In the genomic region with DNA sequence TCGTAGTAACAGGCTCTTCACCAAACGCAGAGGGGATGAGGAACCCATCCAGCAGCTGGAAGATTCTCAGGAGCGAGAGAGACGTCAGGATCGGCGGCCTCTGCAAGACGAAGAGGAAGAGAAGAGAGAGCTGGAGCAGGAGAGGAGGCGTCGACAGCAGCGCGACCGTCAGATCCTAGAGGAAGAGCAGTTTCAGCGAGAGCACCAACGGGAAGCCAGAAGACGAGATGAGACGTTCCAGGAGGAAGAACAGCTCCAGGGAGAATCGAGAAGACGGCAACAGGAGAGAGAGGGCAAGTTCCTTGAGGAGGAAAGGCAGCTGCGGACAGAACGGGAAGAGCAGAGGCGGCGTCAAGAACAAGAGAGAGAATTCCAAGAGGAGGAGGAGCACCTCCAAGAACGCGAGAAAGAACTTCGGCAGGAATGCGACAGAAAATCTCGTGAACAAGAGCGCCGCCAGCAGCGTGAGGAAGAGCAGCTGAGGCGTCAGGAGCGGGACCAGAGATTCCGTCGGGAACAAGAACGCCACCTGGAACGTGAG, we compare ENCODE assay signal across 9 mouse cellular contexts. TPM values are rescaled to one million over a fixed set of nuclear protein-coding genes. Genes with fewer than 3 reads are reported as not detected.
DNase-seq lines count a peak whose midpoint lies in the region; ATAC-seq and TF ChIP-seq lines count a peak whose summit lies in the region.
"Had no signal": no experiment of that assay in that cellular context is flagged by ENCODE, and none has a peak within 500 bp of the region (broad histone marks: within the 10 kb centered on the region; RNA-seq: fewer than 3 reads in every experiment).

No protein-coding gene starts in this region.

- H3K4me1 ChIP-seq in cerebellum, adult 2 months (ENCODE audit: control insufficient read depth, insufficient read depth, low read length), result peaks cover 3% of the 10 kb centered on the region; the same call in 1 of the 2 replicates

- under 1% methylated on average over 36 of the region's 36 CpGs for WGBS in cerebellum, adult 2 months

- ATAC-seq in erythroid progenitor cell, adult 5-6 weeks (replicated peaks; ENCODE audit: low FRiP score, poor library complexity, severe bottlenecking), result no peak

- H3K27me3 ChIP-seq in cerebellum, adult 2 months (ENCODE audit: control insufficient read depth, insufficient read depth, low read length), result peaks cover 4% of the 10 kb centered on the region; the same call in 1 of the 2 replicates

- TF ChIP-seq POLR2A in cerebellum, adult 2 months (IDR thresholded peaks at IDR 0.05; ENCODE audit: borderline replicate concordance, insufficient read depth, low read length), result no peak

- peak; percentile 5 to 27 for DNase-seq in cerebellum, adult 2 months
- no peak for DNase-seq in cerebellum, adult 11 months
- peak; percentile 15 for DNase-seq in adrenal gland, postnatal 14 days
- peak; percentile 4 to 12 for DNase-seq in frontal cortex, postnatal 25 days (ENCODE audit: low spot score in 2 of 2)
- DNase-seq in kidney, adult 18-20 months, result peak; percentile 57
- DNase-seq in liver, result peak; percentile 12
- peak; percentile 70 for DNase-seq in neural tube, embryonic 10.5 days (ENCODE audit: extremely low spot score, low spot score)

- H3K4me3 ChIP-seq in cerebellum, adult 2 months (replicated peaks; ENCODE audit: insufficient read depth, low read depth, low read length), result peak overlapping the region; percentile 54

- TF ChIP-seq CTCF in cerebellum, adult 2 months (IDR thresholded peaks at IDR 0.05; ENCODE audit: borderline replicate concordance, insufficient read depth, low read depth, low read length), result no peak

- no peak overlapping the region for H3K27ac ChIP-seq in cerebellum, adult 2 months (ENCODE audit: insufficient read depth, low read length)

RNA-seq across cellular contexts. Expression of a gene that starts 3.1 kb away (rescaled TPM):
- polyA plus RNA-seq in cerebellum, adult 2 months (2012; rRNA removed), result 0.79 and 0.82 TPM in 2 replicates
- 0.34 and 0.37 TPM in 2 replicates for total RNA-seq in adrenal gland, postnatal 14 days (2021)
- not detected in 2 replicates for total RNA-seq in erythroid progenitor cell, adult 5-6 weeks (2015; ENCODE audit: low replicate concordance)
- 0.26 TPM in 1 of 2 replicates, not detected in the other for total RNA-seq in erythroid progenitor cell, adult 5-6 weeks (2017; ENCODE audit: low replicate concordance)

RNA-seq across cellular contexts. Expression of a gene that starts 23.3 kb away (rescaled TPM):
- polyA plus RNA-seq in cerebellum, adult 2 months (2012; rRNA removed), result not detected in 2 replicates
- 0.15 TPM in 1 of 2 replicates, not detected in the other for total RNA-seq in adrenal gland, postnatal 14 days (2021)
- total RNA-seq in erythroid progenitor cell, adult 5-6 weeks (2015; ENCODE audit: low replicate concordance), result not detected in 2 replicates
- total RNA-seq in erythroid progenitor cell, adult 5-6 weeks (2017; ENCODE audit: low replicate concordance), result not detected in 2 replicates
- polyA plus RNA-seq: frontal cortex, adult 2 months had no signal

RNA-seq across cellular contexts. Expression of a gene that starts 51.7 kb away (rescaled TPM):
- not detected in 2 replicates for polyA plus RNA-seq in cerebellum, adult 2 months (2012; rRNA removed)
- not detected in 2 replicates for total RNA-seq in adrenal gland, postnatal 14 days (2021)
- not detected in 2 replicates for total RNA-seq in erythroid progenitor cell, adult 5-6 weeks (2015; ENCODE audit: low replicate concordance)
- not detected in 2 replicates for total RNA-seq in erythroid progenitor cell, adult 5-6 weeks (2017; ENCODE audit: low replicate concordance)
- polyA plus RNA-seq: frontal cortex, adult 2 months had no signal
